Mouse (Mus musculus) lung, adult 2 months (tissue): ENCODE results near the gene Ociad1.

Experiments
- CTCF ChIP-seq: fragments of 200-500 bp; IDR thresholded peaks from 2 replicates; pipeline ENCODE4 v1.5.1; 2011; ENCODE audit warnings: mild to moderate bottlenecking, low read length, control low read depth; ENCODE audit not compliant: insufficient read depth
- POLR2A ChIP-seq: fragments of 200-500 bp; IDR thresholded peaks from 2 replicates; pipeline ENCODE4 v1.6.1; 2011; ENCODE audit warnings: low read depth, mild to moderate bottlenecking, control low read depth, low read length, borderline replicate concordance; ENCODE audit errors: extremely low read depth

- no peak for TF ChIP-seq POLR2A
- no peak for TF ChIP-seq CTCF
Observed at GRCm38 (mm10) chr5:73265460-73265859, 27.1 kb upstream of the Ociad1 start.
